Mouse (Mus musculus) C2C12 (cell line): ENCODE results near the gene Gbgt1.

Experiments
- CEBPB ChIP-seq: IDR thresholded peaks from one replicate; pipeline ENCODE4 v1.6.1; 2011; ENCODE audit warnings: low read depth, mild to moderate bottlenecking, control low read depth, moderate library complexity
- CTCF ChIP-seq: IDR thresholded peaks from one replicate; pipeline ENCODE4 v1.5.1; 2011; ENCODE audit not compliant: control insufficient read depth, insufficient read depth, insufficient read length
- FOSL1 ChIP-seq: IDR thresholded peaks from one replicate; pipeline ENCODE4 v1.8.0; 2011; ENCODE audit warnings: mild to moderate bottlenecking, low read length; ENCODE audit not compliant: poor library complexity, insufficient read depth, severe bottlenecking
- MAX ChIP-seq: IDR thresholded peaks from one replicate; pipeline ENCODE4 v1.6.1; 2011; ENCODE audit warnings: mild to moderate bottlenecking, control low read depth
- MYOD1 ChIP-seq: IDR thresholded peaks from one replicate; pipeline ENCODE4 v1.6.1; 2011; ENCODE audit warnings: low read depth; ENCODE audit not compliant: control insufficient read depth, insufficient read length
- MYOG ChIP-seq: IDR thresholded peaks from one replicate; pipeline ENCODE4 v1.6.1; 2011; ENCODE audit not compliant: control insufficient read depth, insufficient read length; ENCODE audit errors: extremely low read depth
- USF1 ChIP-seq: IDR thresholded peaks from one replicate; pipeline ENCODE4 v1.6.1; 2011; ENCODE audit warnings: low read depth, mild to moderate bottlenecking, control low read depth, moderate library complexity

DNA sequence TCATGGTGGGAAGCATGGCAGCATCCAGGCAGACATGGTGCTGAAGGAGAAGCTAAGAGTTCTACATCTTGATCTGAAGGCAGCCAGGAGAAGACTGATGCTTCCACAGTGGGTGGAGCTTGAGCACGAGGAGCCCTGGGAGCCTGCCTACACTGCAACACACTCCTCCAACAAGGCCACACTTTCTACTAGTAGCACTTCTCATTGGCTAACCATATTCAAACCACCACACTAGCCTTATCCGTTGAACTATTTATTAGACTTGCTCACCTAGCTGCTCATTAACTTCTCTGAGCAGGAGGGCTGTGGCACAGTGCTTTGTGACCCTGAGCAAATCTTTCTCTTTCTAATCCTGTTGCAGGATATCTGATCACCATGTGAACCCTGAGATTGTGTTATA lies 12.8 kb upstream of the Gbgt1 start:
- TF ChIP-seq CTCF (no peak), USF1 (no peak), MYOD1 (no peak), MYOG (no peak), MAX (no peak), CEBPB (no peak), FOSL1 (no peak)
